Mouse (Mus musculus) right cerebral cortex, postnatal 36 days (tissue): ENCODE data around the gene Egflam.
A peak's percentile ranks its signal among the peaks of the same experiment; 100 is the strongest.

ENCODE experiments used
- DNase-seq, 2 experiments: peaks; one replicate each; pipeline ENCODE4 v3.0.0; 2022; ENCODE audit warnings: low spot score in 2 of 2, mixed read lengths in 1 of 2

Egflam gene

GRCm38 (mm10) chr15:7217273-7217598 is 181.0 kb downstream of the Egflam start:
- no peak for DNase-seq

- DNase-seq, result no peak
Measured at GRCm38 (mm10) chr15:7216581-7217272, 181.5 kb downstream of the Egflam start.

- no peak for DNase-seq
Measured at GRCm38 (mm10) chr15:7215845-7216244, 182.3 kb downstream of the Egflam start.

GRCm38 (mm10) chr15:7213683-7214082 is 184.5 kb downstream of the Egflam start:
- DNase-seq, result no peak

- no peak for DNase-seq
Measured at GRCm38 (mm10) chr15:7208180-7208579, 190.0 kb downstream of the Egflam start.

- DNase-seq, result no peak
Measured at GRCm38 (mm10) chr15:7207292-7207691, 190.9 kb downstream of the Egflam start.

- no peak for DNase-seq
Measured at GRCm38 (mm10) chr15:7206110-7206509, 192.1 kb downstream of the Egflam start.

- no peak for DNase-seq
Measured at GRCm38 (mm10) chr15:7204917-7205316, 193.3 kb downstream of the Egflam start.

- DNase-seq, result no peak
Measured at GRCm38 (mm10) chr15:7203606-7204330, 194.4 kb downstream of the Egflam start.

- DNase-seq, result no peak
Measured at GRCm38 (mm10) chr15:7202981-7203380, 195.2 kb downstream of the Egflam start.

GRCm38 (mm10) chr15:7201421-7202380 is 196.5 kb downstream of the Egflam start:
- DNase-seq, result no peak

- no peak for DNase-seq
Measured at GRCm38 (mm10) chr15:7200286-7200685, 197.9 kb downstream of the Egflam start.

GRCm38 (mm10) chr15:7198816-7199215 is 199.4 kb downstream of the Egflam start:
- DNase-seq, result peak; percentile 11 to 12

- no peak for DNase-seq
Measured at GRCm38 (mm10) chr15:7197652-7198445, 200.3 kb downstream of the Egflam start.

GRCm38 (mm10) chr15:7194748-7195221 is 203.4 kb downstream of the Egflam start:
- DNase-seq, result no peak

- no peak for DNase-seq
Measured at GRCm38 (mm10) chr15:7194147-7194720, 204.0 kb downstream of the Egflam start.

- DNase-seq, result no peak
Measured at GRCm38 (mm10) chr15:7192582-7192981, 205.6 kb downstream of the Egflam start.

- no peak for DNase-seq
Measured at GRCm38 (mm10) chr15:7191074-7191473, 207.1 kb downstream of the Egflam start.

GRCm38 (mm10) chr15:7189678-7190454 is 208.3 kb downstream of the Egflam start:
- DNase-seq, result no peak

GRCm38 (mm10) chr15:7187682-7188081 is 210.5 kb downstream of the Egflam start:
- DNase-seq, result no peak
